Mouse (Mus musculus): ENCODE measurements around the gene Gpc6. TPM values are rescaled to one million over a fixed set of nuclear protein-coding genes. Genes with fewer than 3 reads are reported as not detected.

The Gpc6 gene
- total and polyA plus RNA-seq, 3 experiments, result not detected

DNA sequence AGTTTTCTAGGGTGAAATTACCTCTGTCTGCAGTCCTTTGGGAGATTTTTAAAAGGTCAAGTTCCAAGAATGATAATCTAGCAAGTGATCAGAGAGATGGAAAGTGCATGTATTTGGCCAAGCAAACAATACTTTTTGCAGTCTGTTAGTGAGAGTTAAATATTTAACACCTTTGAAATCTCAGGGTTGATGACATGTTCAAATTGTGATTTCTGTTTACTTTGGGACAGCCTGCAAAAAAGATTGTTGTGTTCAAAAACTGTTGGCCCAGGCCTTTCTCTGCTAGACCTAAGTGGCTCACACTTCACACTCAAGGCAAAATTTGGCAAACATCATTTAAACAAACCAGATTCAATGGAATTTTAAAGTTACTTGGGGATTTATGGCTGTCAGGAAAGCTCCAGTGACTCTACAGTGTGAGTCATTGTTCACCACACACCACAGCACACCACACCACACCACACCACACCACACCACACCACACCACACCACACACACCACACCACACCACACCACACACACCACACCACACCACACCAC, 460.7 kb downstream of the Gpc6 start:
- no peaks in the 10 kb centered on the region for H3K9me3 ChIP-seq (replicated peaks; ENCODE audit: insufficient read depth, low read length)
- no peak for DNase-seq (ENCODE audit: low read depth, low spot score)
- TF ChIP-seq USF2 (IDR thresholded peaks at IDR 0.05; ENCODE audit: borderline replicate concordance in 1 of 2, insufficient read depth in 1 of 2, low read depth in 1 of 2, low read length in 2 of 2), result no peak
- TF ChIP-seq HCFC1 (IDR thresholded peaks at IDR 0.05; ENCODE audit: low read depth, low read length), result no peak
- no peak for TF ChIP-seq SMC3 (IDR thresholded peaks at IDR 0.05; ENCODE audit: low read depth, low read length)
- no peak for TF ChIP-seq MAX (IDR thresholded peaks at IDR 0.05; ENCODE audit: low read length)
- TF ChIP-seq TCF12 (IDR thresholded peaks at IDR 0.05; ENCODE audit: low read depth, low read length), result no peak
- no peak for TF ChIP-seq MAFK (IDR thresholded peaks at IDR 0.05; ENCODE audit: borderline replicate concordance, low read depth, low read length)
- TF ChIP-seq JUND (IDR thresholded peaks at IDR 0.05; ENCODE audit: low read depth, low read length), result no peak
- no peak for TF ChIP-seq MYB (IDR thresholded peaks at IDR 0.05; ENCODE audit: low read depth, low read length)
- no peak for TF ChIP-seq MYC (IDR thresholded peaks at IDR 0.05; ENCODE audit: low read depth, low read length)
- TF ChIP-seq NRF1 (IDR thresholded peaks at IDR 0.05; ENCODE audit: insufficient read depth, low read depth, low read length, poor library complexity, severe bottlenecking), result no peak
- no peak for TF ChIP-seq USF1 (IDR thresholded peaks at IDR 0.05; ENCODE audit: low read depth, low read length)
- no peak for TF ChIP-seq ETS1 (IDR thresholded peaks at IDR 0.05; ENCODE audit: low read depth, low read length)
- TF ChIP-seq POLR2AphosphoS5 (IDR thresholded peaks at IDR 0.05; ENCODE audit: borderline replicate concordance, low read depth, low read length), result no peak
- no peak for TF ChIP-seq BHLHE40 (IDR thresholded peaks at IDR 0.05; ENCODE audit: borderline replicate concordance, low read depth, low read length)
- no peak for TF ChIP-seq ZC3H11A (IDR thresholded peaks at IDR 0.05; ENCODE audit: low read depth, low read length)
- no peak overlapping the region for H3K4me3 ChIP-seq (ENCODE audit: control insufficient read depth in 1 of 2, insufficient read depth in 1 of 2, low read depth in 2 of 2, low read length in 2 of 2)
- H3K27me3 ChIP-seq (ENCODE audit: control insufficient read depth in 1 of 2, insufficient read depth in 2 of 2, low read length in 2 of 2), result no peaks in the 10 kb centered on the region; a peak in 1 of 4 replicates
- no peaks in the 10 kb centered on the region for H3K4me1 ChIP-seq (ENCODE audit: control insufficient read depth in 1 of 2, insufficient read depth in 2 of 2, low read length in 2 of 2)
- H3K9ac ChIP-seq (ENCODE audit: control insufficient read depth, low read depth, low read length, poor library complexity, severe bottlenecking), result no peak overlapping the region
- no peak overlapping the region for H3K27ac ChIP-seq (ENCODE audit: control insufficient read depth, low read depth, low read length)
- H3K79me2 ChIP-seq (ENCODE audit: control insufficient read depth, insufficient read depth, low read length, poor library complexity), result no peaks in the 10 kb centered on the region
- no peaks in the 10 kb centered on the region for H3K36me3 ChIP-seq (ENCODE audit: control insufficient read depth in 1 of 2, insufficient read depth in 2 of 2, low read length in 2 of 2)

- Histone ChIP-seq H3K36me3 (ENCODE audit: control insufficient read depth in 1 of 2, insufficient read depth in 2 of 2, low read length in 2 of 2) (no peaks in the 10 kb centered on the region), H3K27me3 (ENCODE audit: control insufficient read depth in 1 of 2, insufficient read depth in 2 of 2, low read length in 2 of 2) (no peaks in the 10 kb centered on the region), H3K4me1 (ENCODE audit: control insufficient read depth in 1 of 2, insufficient read depth in 2 of 2, low read length in 2 of 2) (no peaks in the 10 kb centered on the region), H3K4me3 (ENCODE audit: control insufficient read depth in 1 of 2, insufficient read depth in 1 of 2, low read depth in 2 of 2, low read length in 2 of 2) (no peak overlapping the region), H3K27ac (ENCODE audit: control insufficient read depth, low read depth, low read length) (no peak overlapping the region), H3K9me3 (replicated peaks; ENCODE audit: insufficient read depth, low read length) (no peaks in the 10 kb centered on the region), H3K79me2 (ENCODE audit: control insufficient read depth, insufficient read depth, low read length, poor library complexity) (no peaks in the 10 kb centered on the region), H3K9ac (ENCODE audit: control insufficient read depth, low read depth, low read length, poor library complexity, severe bottlenecking) (no peak overlapping the region)
- DNase-seq (ENCODE audit: low read depth, low spot score), result no peak
- no peak for TF ChIP-seq CHD1 (IDR thresholded peaks at IDR 0.05; ENCODE audit: low read depth, low read length)
- TF ChIP-seq POLR2AphosphoS5 (IDR thresholded peaks at IDR 0.05; ENCODE audit: borderline replicate concordance, low read depth, low read length), result no peak
- TF ChIP-seq MEF2A (IDR thresholded peaks at IDR 0.05; ENCODE audit: extremely low read depth, insufficient replicate concordance, low read depth, low read length, poor library complexity, severe bottlenecking), result no peak
- TF ChIP-seq GABPA (IDR thresholded peaks at IDR 0.05; ENCODE audit: low read depth, low read length), result no peak
- TF ChIP-seq ELF1 (IDR thresholded peaks at IDR 0.05; ENCODE audit: low read depth, low read length), result no peak
Observed at GRCm38 (mm10) chr14:117390794-117391320, 465.7 kb downstream of the Gpc6 start.
